Mouse (Mus musculus) liver, embryonic 11.5 days (tissue): Measurements from ENCODE around the gene Slc4a1. TPM values are rescaled to one million over a fixed set of nuclear protein-coding genes. Genes with fewer than 3 reads are reported as not detected.

Experiments
- ATAC-seq: fragments of 200-750 bp; cut with Nextera tagmentation; replicated peaks from 2 replicates; pipeline ENCODE4 v1.8.0; 2017; ENCODE audit warnings: moderate number of reproducible peaks, mild to moderate bottlenecking, moderate TSS enrichment, moderate library complexity; ENCODE audit not compliant: low FRiP score
- DNase-seq: peaks from one replicate; pipeline ENCODE4 v3.0.0-alpha.2; 2017; ENCODE audit warnings: low spot score
- H3K27ac ChIP-seq: fragments of 300-500 bp; sonication (generic); 2 replicates; pipeline ENCODE4 v1.5.1; 2014; ENCODE audit warnings: mild to moderate bottlenecking, low read depth, low read length, control low read depth
- H3K27me3 ChIP-seq: fragments of 300-500 bp; sonication (generic); replicated peaks from 2 replicates; pipeline ENCODE4 v1.6.1; 2014; ENCODE audit warnings: low read length, mixed read lengths; ENCODE audit not compliant: control insufficient read depth, insufficient read depth
- H3K36me3 ChIP-seq: fragments of 300-500 bp; sonication (generic); 2 replicates; pipeline ENCODE4 v1.6.1; 2014; ENCODE audit warnings: mild to moderate bottlenecking, low read length, moderate library complexity, mixed read lengths; ENCODE audit not compliant: control insufficient read depth, insufficient read depth
- H3K4me1 ChIP-seq: fragments of 300-500 bp; sonication (generic); replicated peaks from 2 replicates; pipeline ENCODE4 v1.6.1; 2014; ENCODE audit warnings: low read length, mixed read lengths; ENCODE audit not compliant: control insufficient read depth, insufficient read depth
- H3K4me2 ChIP-seq: fragments of 300-500 bp; sonication (generic); 2 replicates; pipeline ENCODE4 v1.6.1; 2014; ENCODE audit warnings: mild to moderate bottlenecking, control low read depth, moderate library complexity
- H3K4me3 ChIP-seq: fragments of 300-500 bp; sonication (generic); 2 replicates; pipeline ENCODE4 v1.5.1; 2014; ENCODE audit warnings: low read depth, low read length, control low read depth
- H3K9ac ChIP-seq: fragments of 300-500 bp; sonication (generic); 2 replicates; pipeline ENCODE4 v1.6.1; 2014; ENCODE audit warnings: low read depth, low read length, control low read depth
- H3K9me3 ChIP-seq: fragments of 300-500 bp; sonication (generic); 2 replicates; pipeline ENCODE4 v1.6.1; 2016; ENCODE audit warnings: low read length, inconsistent platforms, mixed read lengths; ENCODE audit not compliant: control insufficient read depth
- WGBS: fragments of 180-500 bp; shearing (Covaris S2); extraction: QIAGEN DNeasy Blood & Tissue Kit; methylation state at CpG from one replicate; pipeline ENCODE4 v1.1.7; 2014; 5-methylcytosine and 5-hydroxymethylcytosine counted together
- polyA plus RNA-seq: library from polyadenylated mRNA; unstranded; fragments of >200 nt; fragmentation: Nextera tagmentation; extraction: Ambion mirVana; gene quantifications from 2 replicates; pipeline ENCODE4 v1.2.1, GENCODE M21; 2014

Slc4a1 gene
- polyA plus RNA-seq, 1 experiment from 2014 or later: 191 TPM

DNA sequence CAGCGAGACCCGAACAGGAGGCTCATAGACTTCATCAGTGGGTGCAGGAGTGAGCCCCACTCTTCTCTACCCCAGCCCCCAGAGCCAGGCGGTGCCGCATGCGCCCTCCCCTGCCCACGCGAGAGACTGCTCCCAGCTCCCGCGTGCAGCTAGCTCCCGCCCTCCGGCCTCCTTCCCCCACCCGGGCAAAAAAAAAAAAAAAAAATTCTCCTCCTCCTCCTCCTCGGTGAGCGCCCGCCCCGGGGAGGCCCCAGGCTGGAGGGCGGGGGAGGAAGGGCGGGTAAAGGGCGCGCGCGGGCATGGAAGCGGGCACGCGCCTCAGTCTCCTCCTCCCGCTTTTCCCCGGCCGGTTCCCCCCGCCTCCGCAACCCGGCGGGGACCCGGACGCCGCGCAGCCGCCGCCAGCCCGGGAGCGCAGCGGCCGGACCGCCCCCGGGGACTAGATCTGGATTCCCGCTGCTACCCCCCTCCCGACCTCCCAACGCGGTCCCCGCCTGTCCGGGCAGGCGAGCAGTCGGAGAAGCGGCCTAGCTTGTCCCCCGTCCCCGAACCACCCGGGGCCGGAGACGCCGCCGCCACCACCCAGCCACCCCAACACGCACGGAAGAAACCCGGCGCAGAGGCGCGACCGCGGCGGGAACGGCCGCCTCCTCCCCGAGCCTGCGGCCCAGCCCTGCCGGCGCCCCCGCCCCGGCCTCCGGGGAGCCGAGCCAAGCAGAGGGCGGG, 49.3 kb downstream of the Slc4a1 start:
- Histone ChIP-seq H3K4me3 (peak overlapping the region; percentile 73), H3K9ac (peak overlapping the region; percentile 99), H3K36me3 (peaks cover 17% of the 10 kb centered on the region), H3K4me1 (peaks cover 17% of the 10 kb centered on the region), H3K4me2 (peak overlapping the region; percentile 99), H3K27me3 (no peaks in the 10 kb centered on the region), H3K27ac (peak overlapping the region; percentile 93), H3K9me3 (no peaks in the 10 kb centered on the region)
- peak; percentile 68 for ATAC-seq
- DNase-seq: peak; percentile 95
- WGBS: under 1% methylated on average over 67 of the region's 80 CpGs

DNA sequence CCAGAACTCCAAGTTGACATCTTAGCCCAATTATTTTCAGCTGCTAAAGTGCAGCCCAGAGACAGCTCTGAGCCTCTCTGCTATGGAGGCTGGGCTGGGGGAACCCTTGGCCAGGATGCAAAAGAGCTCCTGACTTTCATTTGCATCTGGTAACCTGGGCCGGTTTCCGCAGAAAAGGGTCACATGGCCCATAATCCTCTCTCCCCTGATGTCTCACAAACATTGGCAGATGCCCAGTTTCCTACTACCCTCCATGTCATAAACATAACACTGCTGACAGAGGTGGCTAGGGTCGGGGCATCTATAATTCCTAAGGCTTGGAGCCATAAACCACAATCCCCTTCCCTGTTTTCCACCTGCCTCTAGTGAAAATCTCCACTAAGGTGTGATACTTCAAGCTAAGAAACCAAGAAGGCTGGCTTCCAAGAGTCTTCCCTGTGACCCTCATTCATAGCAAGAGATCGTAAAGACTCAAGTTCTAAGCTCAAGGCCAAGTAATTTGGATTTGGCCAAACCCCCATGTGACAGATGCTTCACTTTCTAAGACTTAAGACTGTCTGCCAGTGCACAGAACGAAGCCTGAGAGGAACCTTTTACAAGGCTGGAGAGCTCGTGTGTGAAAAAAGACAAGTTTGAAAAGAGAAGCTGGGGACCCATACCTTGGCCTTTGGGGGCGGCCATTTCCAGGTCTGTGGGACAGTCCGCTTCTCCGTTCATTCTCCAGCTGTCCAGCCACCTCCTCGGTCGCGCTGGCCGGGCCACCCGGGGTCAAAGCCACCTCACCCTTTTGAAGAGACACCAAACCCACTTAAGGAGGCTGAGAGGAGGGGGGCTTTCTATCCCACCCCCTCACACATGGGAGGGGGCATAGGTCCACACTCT, 50.1 kb downstream of the Slc4a1 start:
- peaks cover 23% of the 10 kb centered on the region for H3K4me1 ChIP-seq
- H3K4me2 ChIP-seq: peak overlapping the region; percentile 99
- DNase-seq: peak; percentile 63
- H3K9ac ChIP-seq: peak overlapping the region; percentile 90
- H3K27me3 ChIP-seq: no peaks in the 10 kb centered on the region
- WGBS: 16% methylated on average over 14 of the region's 14 CpGs
- no peaks in the 10 kb centered on the region for H3K9me3 ChIP-seq
- H3K4me3 ChIP-seq: peak overlapping the region; percentile 73
- peak overlapping the region; percentile 93 for H3K27ac ChIP-seq
- peaks cover 20% of the 10 kb centered on the region for H3K36me3 ChIP-seq
- ATAC-seq: no peak

DNA sequence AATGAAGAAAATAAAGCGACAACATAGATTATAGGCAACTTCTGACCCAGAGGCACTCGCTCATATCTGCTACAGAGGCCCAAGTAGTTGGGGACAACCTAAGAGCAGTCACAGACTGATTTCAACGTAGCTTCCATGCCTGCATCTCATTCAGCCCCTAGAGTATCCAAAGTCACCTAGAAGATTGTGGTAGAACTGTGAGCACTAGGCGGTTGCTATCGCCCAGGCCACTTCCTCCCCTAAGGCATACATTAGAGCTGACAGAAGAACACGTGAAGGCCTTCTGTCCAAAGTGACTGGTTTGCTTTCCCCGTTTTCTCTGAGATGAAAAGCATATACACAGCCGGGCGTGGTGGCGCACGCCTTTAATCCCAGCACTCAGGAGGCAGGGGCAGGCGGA, 51.7 kb downstream of the Slc4a1 start:
- H3K4me1 ChIP-seq: peaks cover 33% of the 10 kb centered on the region
- H3K9ac ChIP-seq: no peak overlapping the region
- peaks cover 24% of the 10 kb centered on the region for H3K36me3 ChIP-seq
- no peak overlapping the region for H3K4me3 ChIP-seq
- no peaks in the 10 kb centered on the region for H3K9me3 ChIP-seq
- DNase-seq: no peak
- H3K4me2 ChIP-seq: 0 out of 2 replicates have a peak overlapping the region, but pooled peaks have one; percentile 10
- H3K27me3 ChIP-seq: no peaks in the 10 kb centered on the region
- H3K27ac ChIP-seq: no peak overlapping the region
- no peak for ATAC-seq
- 80% methylated on average over 12 of the region's 12 CpGs for WGBS

DNA sequence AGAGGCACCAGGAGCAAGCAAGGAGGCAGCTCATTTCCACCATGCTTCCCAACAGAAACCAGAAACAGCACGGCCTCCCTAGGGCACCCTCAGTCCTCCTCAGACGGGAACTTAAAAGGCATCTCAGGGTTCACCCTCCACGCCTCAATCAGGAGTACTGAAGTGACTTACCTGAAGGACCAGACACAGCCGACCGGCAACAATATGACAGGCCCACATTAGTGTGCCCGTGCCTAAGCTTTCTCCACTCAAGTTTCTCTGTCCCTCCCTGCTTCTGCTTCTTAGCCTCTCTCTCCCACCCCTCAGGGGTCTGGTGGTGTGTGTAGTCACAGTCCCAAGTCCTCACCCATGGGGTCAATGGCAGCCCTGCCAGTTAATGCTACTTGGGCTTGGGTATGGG, 53.4 kb downstream of the Slc4a1 start:
- 79% methylated on average over 6 of the region's 6 CpGs for WGBS
- no peak overlapping the region for H3K4me2 ChIP-seq
- ATAC-seq (no peak), DNase-seq (no peak)
- no peaks in the 10 kb centered on the region for H3K27me3 ChIP-seq
- no peak overlapping the region for H3K4me3 ChIP-seq
- H3K27ac ChIP-seq: peak overlapping the region; percentile 6; the same call in 1 of the 2 replicates
- peaks cover 32% of the 10 kb centered on the region for H3K36me3 ChIP-seq
- peaks cover 45% of the 10 kb centered on the region for H3K4me1 ChIP-seq
- H3K9me3 ChIP-seq: no peaks in the 10 kb centered on the region
- H3K9ac ChIP-seq: no peak overlapping the region

DNA sequence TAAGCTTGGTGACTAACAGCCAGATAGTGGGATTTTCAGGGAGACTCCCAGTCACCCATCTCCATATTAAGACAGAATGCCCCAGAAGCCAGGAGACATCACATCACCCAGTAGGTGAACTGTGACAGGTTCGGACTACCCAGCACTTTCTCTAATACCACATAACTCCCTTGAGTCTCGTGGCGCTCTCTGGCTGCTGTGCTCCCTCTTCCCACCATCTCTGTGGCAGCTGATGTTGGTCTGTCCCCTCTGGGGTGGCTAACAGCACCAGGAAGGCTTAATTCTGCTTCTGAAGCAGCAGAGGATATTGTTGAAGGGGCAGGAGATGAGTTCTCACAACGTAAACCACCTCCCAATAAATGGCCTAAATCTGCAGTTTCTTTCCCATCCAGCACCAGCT, 54.0 kb downstream of the Slc4a1 start:
- peaks cover 37% of the 10 kb centered on the region for H3K36me3 ChIP-seq

GRCm38 (mm10) chr11:102310768-102311695, 55.0 kb downstream of the Slc4a1 start:
- peaks cover 46% of the 10 kb centered on the region for H3K36me3 ChIP-seq
- DNase-seq (no peak), ATAC-seq (peak; percentile 7; the same call in 1 of the 2 replicates)
- peak overlapping the region; percentile 76 for H3K9ac ChIP-seq
- no peaks in the 10 kb centered on the region for H3K27me3 ChIP-seq
- peak overlapping the region; percentile 86 for H3K4me2 ChIP-seq
- 41% methylated on average over 38 of the region's 38 CpGs for WGBS
- no peaks in the 10 kb centered on the region for H3K9me3 ChIP-seq
- peak overlapping the region; percentile 54 for H3K27ac ChIP-seq
- H3K4me1 ChIP-seq: peaks cover 43% of the 10 kb centered on the region
- H3K4me3 ChIP-seq: peak overlapping the region; percentile 57

More for the DNA sequence above, 54.0 kb downstream of the Slc4a1 start:
- H3K4me3 ChIP-seq: no peak overlapping the region
- no peak overlapping the region for H3K27ac ChIP-seq
- 87% methylated on average over 4 of the region's 4 CpGs for WGBS
- ATAC-seq (no peak), DNase-seq (no peak)
- H3K4me1 ChIP-seq: peaks cover 45% of the 10 kb centered on the region
- H3K4me2 ChIP-seq: no peak overlapping the region
- no peaks in the 10 kb centered on the region for H3K9me3 ChIP-seq
- H3K9ac ChIP-seq: no peak overlapping the region
- H3K27me3 ChIP-seq: no peaks in the 10 kb centered on the region

DNA sequence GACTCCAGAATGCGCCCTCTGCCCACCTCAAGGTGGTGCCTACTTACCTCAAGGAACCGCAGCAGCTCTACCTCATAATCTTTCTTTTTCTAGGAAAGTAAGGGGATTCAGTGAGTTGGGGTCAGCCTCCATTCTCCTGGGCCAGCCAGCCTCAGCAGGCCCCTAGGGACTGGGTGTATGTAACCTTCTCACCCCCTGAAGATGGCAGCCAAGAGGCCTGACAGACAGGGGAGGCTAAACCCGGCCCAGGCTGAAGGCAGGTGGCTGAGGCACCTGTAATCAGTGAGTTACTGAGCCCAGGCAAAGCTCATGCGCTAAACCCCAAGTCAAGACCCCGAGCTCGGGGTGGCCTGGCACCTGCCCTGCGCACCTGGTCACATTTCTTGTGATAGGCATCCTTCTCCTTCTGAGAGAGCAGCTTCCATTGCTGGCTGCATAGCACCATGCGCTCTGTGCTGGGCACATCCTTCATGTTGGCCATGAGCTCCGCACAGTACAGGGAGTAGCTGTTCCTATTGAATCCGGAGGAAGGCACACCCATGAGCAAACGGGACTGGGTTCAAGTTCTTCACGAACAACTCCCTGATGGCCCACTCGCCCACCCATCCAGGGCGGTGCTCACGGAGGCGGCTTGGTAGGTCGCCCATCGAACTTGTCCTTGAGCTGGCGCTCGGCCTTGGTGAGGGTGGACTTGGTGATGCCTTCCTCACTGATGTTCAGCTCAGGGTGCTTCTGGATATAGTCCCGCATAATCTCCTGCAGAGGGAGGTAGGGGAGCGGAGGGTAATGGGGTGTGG, 56.0 kb downstream of the Slc4a1 start:
- Histone ChIP-seq H3K27ac (peak overlapping the region; percentile 87), H3K36me3 (peaks cover 50% of the 10 kb centered on the region), H3K9ac (peak overlapping the region; percentile 76), H3K4me3 (peak overlapping the region; percentile 57), H3K4me2 (peak overlapping the region; percentile 86), H3K4me1 (peaks cover 36% of the 10 kb centered on the region), H3K9me3 (no peaks in the 10 kb centered on the region), H3K27me3 (no peaks in the 10 kb centered on the region)
- ATAC-seq: no peak; the same call in 1 of the 2 replicates
- WGBS: 76% methylated on average over 22 of the region's 22 CpGs
- no peak for DNase-seq
